Mouse (Mus musculus) urinary bladder, postnatal 36 days (tissue): ENCODE data around the gene Arid5b.

Experiments used
- DNase-seq, 2 experiments: peaks; one replicate each; pipeline ENCODE4 v3.0.0; 2022; ENCODE audit warnings: low spot score in 2 of 2, mixed read lengths in 1 of 2

Arid5b gene

DNA sequence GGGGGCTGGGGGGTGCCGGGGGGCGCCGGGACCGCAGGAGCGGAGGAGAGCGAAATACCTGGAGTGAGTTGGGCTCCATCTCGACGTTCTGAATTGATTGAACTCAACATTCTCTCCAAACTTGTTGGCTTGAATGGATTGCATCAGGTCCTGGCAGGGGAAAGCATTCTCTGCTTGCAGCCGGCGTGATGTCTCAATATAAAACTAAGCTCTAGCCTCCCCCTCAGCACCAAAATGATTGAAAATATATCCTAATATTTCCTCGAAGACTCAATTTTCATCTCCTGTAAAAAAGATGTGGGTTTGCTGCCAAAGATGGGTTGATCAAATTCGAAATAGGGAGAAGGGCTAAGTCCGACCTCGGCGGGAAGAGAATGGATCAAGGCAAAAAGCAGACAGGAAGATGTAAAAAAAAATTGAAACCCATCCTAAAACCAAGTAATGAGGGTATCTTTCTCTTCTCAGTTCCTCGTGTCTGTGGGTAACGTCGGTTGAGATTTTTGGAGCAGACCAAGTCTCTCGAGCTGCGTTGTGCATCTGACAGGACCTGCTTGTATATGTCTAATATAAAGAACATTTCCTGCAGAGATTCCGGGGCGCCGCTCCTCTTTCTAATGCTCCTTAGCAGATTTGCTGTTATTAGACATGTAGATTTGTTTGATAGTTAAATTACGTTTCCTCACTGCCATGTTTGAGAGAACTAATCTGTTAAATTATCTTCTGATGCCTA is at the start of gene Arid5b:
Arid5b (minus strand) TSS at position 109 of the 730 bp plus-strand sequence.
- peak; percentile 44 to 46 for DNase-seq

DNA sequence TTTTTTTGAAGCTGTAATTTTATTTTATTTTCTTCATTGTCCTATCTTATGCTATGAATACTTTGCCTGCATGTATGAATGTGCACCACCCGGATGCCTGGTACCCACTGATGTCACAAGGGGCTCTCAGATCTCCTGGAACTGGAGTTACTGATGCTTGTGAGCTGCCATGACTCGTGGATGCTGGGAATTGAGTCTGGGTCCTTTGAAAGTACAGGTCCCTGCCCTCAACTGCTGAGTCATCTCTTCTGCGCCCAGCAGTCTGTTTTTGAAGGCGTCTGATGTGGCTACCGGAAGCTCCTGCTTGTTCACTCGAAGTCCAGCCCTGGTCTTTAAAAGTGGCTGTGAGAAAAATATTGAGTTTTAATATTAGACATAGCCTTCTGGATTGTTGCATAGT is 46.8 kb upstream of the Arid5b start:
- DNase-seq = no peak

DNA sequence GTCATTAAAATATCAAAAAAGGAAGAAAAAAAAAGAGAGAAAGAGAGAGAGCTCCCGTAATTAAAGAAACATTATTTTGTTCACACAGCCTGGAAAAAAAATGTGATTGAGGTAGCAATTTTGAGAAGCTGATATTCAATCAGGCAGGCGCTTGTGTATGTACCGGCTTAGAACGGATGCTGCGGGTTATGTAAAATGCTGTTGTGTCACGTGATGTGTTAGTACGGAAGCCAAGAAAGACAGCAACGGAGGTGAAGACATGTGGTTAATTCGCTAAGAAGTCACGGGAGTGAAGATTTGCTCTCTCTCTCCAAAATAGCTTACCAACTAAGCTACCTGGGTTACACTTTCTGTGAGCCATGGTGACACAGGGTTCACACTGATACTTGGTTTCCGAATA is 45.5 kb upstream of the Arid5b start:
- DNase-seq = no peak

DNA sequence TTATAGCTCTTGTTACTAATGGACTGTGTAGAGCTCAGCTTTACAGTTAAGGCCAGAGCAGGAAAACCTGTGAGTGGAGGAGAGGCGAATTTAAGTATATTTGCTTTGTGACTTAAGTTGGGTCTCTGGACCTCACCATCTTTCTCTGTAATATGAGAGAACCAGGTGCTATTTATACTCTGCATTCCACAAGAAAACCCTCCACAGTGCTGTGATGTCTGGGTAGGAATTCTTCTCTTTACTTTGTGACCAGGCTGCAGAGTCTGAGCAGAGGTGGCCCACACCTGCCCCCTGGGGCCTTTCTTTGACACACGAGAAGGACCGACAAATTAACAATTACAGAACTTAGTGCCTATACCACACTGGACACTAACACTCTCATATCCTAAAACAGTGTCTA is 44.6 kb upstream of the Arid5b start:
- DNase-seq = no peak

DNA sequence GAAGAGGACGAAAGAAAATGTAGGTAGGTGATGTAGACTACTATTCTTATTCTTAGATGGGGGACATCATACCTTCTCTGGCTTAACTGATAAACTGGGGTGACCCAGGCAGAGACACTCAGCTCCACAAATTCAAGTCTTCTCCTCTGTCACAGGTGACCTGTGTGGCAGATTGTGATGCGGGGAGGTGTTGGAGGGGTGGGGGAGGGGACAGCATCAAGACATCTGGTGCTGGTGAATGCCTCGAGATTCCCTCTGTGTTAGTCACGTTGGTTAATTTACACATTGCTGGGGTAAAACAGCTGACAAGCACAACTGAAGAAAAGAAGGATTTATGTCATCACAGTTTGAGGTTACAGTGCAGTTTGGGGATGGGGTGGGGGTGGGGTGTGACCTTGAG is 42.4 kb upstream of the Arid5b start:
- DNase-seq = no peak

DNA sequence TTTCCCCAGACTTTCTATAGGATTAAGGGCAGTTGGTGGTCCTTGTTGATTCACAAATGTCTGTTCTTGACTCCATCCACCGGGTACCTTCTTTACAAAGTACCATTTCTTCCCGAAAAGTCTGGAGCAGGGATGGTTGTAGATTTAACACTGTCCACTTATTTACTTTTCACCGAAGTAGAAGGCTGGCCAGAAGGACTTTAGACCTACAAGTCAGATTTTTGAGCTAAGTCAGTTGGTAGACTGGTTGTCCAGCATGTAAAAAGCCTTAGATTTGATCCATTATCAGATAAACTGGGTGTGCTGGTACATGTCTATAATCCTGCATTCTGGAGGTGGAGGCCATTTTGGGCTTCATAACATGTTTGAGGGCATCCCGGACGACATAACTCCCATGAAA is 42.0 kb upstream of the Arid5b start:
- no peak for DNase-seq

DNA sequence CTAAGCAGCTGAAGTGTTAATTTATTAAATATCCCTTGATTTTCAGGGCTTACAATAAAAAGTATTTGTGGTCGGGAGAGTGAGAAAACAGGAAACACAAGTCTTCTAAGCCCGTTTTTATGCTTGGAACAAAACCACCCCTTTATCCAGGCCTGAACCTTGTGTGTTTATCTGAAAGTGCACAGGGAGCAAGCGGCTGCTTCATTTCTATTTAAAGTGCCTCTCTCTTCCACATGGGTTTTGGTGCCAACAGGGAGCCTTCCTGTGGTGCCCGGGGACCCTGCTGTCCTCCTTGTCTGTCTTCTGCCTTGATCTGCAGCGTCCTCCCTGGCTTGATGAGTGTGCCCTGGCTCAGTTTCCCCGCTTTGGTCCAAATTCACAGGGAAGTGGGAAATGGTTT is 40.9 kb upstream of the Arid5b start:
- DNase-seq = no peak

DNA sequence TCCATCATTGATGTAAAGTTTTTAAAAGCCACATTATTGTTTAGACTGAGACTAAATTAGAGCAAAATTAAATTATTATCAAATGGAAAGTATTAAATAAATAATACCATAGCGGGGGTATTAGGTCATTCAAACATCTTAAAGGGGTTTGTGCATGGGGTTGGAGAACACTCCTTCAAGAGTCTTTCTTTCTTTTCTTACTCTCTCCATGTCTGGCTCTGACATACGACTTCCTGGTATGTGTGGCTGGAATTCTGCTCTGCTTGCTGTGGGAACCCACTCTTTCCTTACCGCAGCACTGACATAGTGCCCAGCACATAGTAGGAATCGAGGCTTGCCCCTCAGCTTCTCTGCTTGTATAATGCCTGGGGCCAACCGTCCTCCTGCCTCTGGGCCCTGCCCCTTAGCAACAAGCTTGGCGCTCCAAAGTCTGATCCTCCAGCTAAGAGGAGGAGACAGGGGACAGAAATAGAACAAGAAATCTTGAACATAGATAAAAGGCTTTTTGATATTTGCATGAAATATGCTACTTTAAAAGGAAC is 40.0 kb upstream of the Arid5b start:
- DNase-seq = no peak

DNA sequence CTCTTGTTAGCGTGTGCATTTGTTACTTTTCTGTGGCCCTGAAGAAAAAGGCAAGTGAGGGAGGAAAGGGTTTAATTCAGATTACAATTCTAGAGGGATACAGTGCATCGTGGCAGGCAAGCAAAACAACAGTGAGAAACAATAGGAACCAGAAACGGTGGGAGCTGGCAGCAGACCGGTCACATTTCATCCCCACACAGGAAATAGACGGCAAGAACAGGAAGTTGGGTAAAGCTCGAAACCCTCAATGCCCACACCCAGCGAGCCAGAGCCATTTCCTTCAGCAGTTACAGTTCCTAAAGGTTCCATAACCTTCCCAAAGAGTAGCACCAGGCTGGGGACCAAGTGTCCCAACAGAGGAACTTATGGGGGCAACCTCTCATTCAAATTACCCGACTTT is 34.2 kb upstream of the Arid5b start:
- no peak for DNase-seq

DNA sequence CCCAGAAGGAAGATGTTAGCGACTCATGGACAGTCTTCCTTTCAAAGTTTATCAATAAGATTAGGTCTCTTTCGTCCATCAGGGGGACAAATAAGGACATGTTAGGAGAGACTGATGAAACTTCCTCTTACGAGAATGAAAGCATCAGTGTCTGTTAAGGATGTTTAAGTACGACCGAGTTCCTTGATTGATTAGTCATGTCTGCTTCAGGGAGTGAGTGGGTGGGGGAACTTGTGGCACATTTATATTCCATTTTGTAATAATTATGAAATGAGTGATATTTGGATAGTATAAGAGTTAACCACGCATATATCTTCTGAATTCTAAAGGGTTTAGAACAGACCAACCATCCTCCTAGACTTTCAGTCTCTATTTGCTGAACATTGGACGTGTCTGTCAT is 22.5 kb upstream of the Arid5b start:
- no peak for DNase-seq

DNA sequence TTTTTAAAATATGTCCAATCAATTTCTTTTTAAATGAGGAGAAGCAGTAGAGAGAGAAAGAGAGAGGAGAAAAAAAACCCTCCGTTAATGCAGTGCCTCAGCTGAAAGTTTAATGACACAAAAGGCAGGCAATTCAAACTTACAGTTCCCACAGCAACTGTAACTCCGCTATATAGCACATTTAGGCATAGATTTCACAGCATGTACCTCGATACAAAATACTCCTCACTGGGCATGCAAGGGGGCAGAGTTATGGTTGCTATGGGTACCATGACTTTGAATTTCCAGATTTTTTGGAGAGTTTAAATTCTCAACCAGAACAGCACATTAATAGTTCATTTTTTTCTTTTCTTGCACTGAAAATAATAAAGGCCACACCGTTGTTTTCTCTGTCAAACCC is 10.9 kb upstream of the Arid5b start:
- DNase-seq = no peak

DNA sequence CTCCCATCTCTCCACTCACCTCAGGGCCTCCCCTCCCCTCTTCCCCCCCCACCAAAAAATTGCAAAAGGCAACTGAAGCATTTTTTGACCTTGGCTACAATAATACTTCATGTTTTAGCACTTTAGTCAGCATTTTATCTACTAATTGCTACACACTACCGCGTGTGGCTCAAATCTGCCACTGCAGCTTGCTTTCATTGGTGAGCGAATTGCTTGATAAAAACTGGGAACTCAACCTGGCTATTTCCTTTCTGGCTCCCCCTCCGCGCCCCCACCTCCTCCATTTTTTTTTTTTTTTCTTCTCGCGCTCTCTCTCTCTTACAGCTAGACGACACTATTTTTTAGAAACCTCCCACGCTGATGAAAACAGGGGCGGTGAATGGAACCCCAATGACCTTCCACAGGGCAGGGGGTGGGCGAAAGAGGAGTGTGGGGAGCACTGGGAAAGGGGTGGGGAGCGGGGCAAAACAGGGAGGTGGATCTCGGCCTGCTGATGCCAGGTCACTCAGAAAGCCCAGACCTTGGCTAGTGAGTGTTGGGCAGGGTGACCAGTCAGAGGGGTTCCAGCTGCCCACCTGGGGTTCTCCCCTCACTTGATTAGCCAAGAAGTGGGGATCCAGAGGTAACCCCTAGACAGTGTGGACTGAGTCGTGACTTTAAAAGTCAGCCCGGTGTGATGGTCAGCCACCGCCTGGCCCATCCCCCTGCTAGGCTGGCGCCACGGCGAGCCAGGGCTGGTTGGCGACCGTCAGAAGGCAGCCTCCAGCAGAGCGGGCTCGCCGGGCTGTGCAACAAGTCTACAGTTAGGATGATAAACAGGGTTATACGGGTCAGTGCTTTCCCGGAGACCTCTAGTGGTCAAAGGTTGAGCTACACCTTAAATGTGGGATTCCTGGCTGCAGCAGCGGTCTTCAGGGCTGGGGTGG is 4.2 kb upstream of the Arid5b start:
- DNase-seq = peak; percentile 75 to 85

DNA sequence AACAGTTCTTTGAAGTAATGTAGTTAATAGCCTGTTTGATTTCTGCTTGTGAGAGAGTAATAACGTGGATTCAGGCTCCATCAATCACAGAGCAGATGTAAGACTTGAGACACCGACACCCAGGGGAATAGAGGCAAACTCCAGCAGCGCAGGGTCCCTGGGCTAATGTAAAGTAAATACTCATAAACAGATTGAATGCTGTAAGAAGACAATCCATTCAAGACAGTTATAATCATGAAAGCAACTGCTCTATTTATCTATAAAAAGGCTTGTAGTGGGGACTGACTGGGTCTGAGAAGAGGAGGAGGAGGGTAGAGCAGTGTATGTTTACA is 3.2 kb upstream of the Arid5b start:
- no peak for DNase-seq

DNA sequence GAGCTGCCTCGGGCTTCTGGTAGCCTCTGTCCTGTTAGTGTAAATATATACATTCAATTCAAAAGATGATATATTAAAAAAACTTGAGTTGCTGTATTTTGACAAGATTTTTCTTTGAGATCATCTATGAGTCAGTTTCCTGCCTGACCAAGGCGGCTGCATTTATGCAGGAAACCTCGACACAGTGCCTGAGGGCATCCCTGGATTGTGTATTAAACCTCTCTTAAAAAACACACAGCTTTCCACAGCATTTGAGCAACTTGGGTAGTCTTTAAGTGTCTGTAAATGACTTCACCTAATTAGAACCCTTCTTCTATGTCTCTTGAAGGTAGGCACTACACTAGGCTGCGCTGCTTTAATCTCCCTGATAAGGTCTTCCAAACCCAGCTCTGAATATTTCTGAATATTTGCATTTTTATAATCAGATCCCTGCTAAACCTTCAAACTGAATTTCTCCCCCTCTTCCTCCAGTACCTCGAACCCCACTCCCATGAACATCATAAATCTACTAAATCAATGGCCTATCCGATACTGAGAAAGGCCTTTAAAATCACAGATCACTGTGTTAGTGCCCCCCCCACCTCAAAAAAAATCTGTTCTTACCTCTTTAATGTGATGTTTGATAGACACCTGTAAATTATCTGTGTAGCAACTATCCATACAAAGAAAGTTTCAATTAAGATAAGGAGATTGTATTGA is 2.7 kb upstream of the Arid5b start:
- peak in 1 of 2 experiments; percentile 25 for DNase-seq

DNA sequence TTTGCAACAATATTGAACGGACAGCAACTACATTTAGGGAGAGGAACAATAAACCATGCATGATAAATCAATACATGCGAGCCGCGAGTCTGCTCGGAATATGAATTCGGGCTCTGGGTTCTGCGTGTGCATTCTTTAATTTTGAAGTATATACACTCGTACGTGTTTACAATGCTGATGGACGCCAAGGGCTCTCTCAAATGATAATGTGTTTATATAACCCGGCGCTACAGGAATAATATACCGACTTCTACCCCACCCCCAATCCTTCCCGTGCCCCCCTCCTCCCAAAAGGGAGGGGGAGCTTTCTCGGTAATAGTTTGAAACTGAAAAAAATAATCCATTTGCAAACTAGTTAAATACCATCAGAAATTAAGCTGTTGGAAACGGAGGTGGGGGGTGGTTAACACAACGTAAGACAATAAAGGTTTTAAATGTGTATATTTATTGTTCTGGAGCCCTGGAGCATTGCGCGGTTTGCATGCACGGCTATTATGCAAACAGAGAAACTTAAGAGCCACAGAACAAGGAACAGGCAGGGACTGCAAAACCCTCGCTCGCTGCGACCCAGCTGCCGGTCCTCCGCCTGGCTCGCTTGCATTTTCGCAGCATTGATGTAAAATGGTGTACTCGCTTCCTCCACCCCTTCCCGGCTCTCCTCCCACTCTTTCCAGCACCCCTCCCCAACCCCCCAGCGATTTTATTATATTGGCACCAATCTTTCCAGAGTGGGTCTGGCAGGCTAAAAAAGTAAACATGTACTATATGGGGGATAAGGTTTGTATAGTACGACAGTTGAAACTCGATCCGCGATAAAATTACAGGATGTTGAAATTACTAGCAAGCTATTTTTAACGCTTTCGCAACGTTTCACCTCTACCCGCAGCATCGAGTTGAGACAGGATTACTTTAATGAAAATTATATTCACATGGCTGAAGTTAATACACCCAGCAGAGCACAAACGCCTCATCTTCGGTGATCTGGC is 1.3 kb upstream of the Arid5b start:
- peak; percentile 61 to 68 for DNase-seq

DNA sequence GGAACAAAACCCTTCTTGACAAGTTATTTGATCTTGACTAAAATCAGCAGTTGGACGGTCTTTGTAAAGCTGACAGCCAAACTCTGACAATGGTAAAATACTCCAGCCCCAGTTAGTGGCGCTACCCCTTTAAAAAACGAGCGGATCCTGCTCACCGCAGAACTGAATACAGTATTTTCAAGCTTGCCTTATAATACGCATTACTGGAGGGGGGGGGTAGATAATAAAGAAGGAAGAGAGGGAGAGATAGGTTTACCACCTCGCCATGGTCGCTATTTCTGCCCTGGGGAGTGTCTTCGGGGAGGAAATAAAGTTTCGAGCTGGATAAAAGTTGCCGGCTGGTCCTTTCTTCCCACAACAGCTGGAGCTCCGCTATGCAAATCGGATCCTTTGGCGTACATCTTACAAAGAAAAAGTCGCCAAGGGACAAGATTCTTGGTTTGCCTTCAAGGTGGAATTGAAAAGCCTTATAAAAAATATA is 829 bp downstream of the Arid5b start:
- DNase-seq = peak; percentile 34 to 47

DNA sequence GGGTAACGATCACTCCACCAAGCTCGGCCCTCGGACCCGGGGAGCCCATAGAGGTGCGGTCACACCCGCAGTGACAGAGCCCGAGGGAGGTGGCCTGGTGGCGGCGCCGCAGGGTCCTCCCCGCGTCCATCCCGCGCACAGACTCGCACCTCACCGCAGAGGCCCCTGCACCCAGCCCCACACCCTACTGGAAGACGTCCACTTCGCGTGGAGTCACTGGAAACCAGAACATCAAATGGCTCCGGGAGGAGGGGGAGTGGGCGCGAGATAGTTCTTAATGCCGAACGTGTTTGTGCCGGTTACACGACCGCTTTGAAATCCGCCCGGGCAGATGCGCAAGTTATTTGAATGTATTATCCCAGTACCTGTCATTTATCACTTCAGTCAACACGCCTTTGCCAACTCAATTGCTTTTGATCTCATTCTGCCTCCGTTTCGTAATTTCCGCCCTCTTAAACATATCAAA is 1.5 kb downstream of the Arid5b start:
- DNase-seq = peak; percentile 52 to 54

DNA sequence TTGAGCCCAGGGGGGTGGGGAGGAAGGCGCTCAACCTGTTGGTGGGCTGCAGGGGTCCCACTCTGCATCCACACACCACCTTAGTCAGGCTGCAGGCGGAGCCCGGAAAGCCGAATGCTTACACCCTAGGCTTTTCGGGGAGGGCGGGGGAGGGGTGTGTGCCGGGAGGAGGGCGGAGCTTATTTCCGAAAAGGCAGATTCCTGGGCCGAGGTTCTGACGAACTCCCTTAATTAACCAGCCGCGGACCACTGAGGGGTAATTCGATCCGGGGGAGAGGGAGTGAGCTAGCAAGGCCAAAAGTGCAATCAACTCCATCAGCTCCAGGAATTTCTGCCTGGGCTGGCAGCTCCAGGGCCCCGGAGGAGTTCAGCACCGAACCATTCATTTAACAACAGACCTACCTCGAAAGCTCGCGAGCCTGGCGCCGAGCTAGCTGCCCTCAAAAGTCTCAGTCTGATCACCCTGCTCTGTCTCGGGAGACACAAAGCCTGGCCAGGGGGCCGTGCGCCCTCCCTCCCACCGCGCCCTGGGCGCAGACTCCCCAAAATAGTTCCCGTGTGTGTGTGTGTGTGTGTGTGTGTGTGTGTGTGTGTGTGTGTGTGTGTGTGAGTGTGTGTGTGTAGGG is 2.1 kb downstream of the Arid5b start:
- DNase-seq = peak; percentile 69 to 76

DNA sequence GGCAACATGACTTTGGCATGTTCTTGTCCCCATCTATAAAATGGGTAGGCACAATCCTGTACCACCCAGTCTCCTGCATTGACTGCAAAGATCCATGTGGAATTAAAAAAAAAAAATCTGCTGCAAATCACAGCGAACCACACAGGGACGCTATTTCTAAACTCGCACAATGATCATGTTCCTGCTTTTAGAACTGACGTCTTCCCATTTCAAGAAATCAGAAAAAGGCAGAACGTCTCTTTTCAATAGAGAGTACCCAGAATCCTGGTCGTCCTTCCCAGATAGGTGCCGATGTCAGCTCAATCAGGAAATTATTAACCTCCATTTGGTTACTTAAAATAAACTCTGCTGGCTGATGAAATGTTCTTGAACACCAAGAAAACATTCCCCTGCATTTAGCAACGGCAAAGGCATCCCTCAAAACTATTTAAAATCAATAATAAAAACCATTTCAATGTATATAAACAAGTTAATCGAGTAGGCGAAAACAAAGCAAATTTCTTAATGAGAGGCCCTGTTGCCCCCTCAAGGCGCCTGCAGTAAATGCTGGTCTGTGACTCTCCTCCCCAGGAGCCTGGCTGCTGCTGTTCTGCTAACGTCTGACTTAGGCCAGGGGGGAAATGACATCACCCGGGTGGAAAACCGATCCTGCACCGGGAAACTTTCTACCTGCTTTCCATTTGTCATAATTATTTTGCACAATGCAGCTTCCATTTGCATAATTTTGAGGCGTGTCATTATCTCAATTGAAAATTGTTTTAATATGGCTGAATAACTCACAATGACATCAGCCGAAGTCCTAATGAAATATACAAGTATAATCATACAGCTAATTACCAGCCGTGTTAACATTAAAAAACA is 3.4 kb downstream of the Arid5b start:
- DNase-seq = no peak
